Mouse (Mus musculus): ENCODE measurements around the gene Tgfbr3.

DNA sequence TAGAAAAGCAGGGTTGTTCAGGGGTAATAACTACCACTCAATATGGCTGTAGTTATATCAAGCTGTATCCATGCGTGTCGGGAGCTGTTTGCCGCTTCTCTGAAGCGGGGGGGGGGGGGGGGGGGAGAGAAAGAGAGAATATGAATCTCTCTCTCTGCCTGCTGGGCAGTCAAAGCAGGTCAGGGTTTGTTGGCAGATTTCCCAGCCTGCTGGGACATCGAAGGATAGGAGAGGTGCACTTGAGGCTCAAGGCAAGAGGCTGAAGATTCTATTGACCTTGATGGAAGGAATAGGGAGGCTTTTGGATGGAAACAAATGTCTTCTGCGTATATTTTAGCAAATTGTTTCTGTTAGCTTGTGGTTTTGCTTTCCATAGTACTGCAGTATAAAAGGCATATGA is 190.4 kb downstream of the Tgfbr3 start:
- TF ChIP-seq POLR2A (IDR thresholded peaks at IDR 0.05; ENCODE audit: low read depth, low read length) (no peak), CTCF (conservative IDR thresholded peaks at IDR 0.05; ENCODE audit: insufficient read depth, insufficient read length, low read depth, low read length) (no peak)

Measured in kidney, adult 2 months (tissue).